Mouse (Mus musculus) olfactory bulb, adult 2 months (tissue): ENCODE measurements around the gene Slmap.

ENCODE experiments used
- CTCF ChIP-seq: fragments of 200-500 bp; IDR thresholded peaks from 2 replicates; pipeline ENCODE4 v1.5.1; 2012; ENCODE audit warnings: low read depth, mild to moderate bottlenecking, low read length, moderate library complexity; ENCODE audit not compliant: insufficient read depth
- POLR2A ChIP-seq: fragments of 200-500 bp; IDR thresholded peaks from 2 replicates; pipeline ENCODE4 v1.6.1; 2012; ENCODE audit warnings: mild to moderate bottlenecking, low read depth, low read length, moderate library complexity; ENCODE audit not compliant: insufficient read depth

GRCm38 (mm10) chr14:26510545-26510944, 24.2 kb downstream of the Slmap start:
- TF ChIP-seq POLR2A (no peak), CTCF (no peak)
